Mouse (Mus musculus): Measurements from ENCODE around the gene Tmem140.

Gene Tmem140

DNA sequence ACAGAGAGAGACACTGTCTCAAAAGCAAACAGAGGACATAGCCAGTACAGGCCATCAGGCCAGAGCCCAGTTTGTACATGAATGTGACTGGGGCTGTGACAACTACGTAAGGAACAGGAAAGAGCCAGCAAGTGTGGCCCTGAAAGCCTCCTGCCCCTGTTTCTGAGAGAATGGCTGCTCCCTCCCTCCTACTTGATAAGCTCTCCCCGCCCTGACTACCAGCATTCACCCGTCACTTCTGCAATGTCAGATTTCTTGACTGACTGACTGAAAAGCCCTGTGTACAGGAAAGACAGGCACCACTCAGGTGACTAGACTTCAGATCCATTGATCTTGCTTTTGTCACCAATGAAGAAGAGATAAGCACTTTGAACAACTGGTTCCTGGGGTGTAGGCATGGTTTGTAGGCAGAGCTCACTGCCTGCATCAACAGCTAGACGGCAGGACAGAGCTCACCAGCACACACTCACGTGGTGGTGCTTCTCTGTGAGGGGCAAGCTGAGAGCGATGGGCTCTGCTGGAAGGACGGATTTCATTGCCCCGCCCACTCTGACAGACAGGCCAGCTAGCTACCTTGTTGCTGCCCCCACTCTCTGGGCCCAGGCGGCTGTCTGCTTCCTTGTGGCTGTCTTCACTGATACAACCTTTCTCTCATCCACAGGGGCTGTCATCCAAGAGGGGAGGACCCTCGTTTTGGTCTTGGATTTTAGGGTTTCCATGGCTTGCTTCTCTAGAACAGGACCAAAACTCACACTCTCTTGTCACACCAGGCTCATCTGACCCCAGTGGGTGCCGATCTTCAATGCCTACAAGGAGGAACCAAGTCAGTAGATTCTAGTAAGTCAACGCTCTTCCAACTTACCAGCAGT, 13.3 kb downstream of the Tmem140 start:
- in situ Hi-C loops (cut with MboI) = loop anchor here (10.0 kb wide), 1 partner anchor 101 kb away; no protein-coding TSS in a partner anchor

DNA sequence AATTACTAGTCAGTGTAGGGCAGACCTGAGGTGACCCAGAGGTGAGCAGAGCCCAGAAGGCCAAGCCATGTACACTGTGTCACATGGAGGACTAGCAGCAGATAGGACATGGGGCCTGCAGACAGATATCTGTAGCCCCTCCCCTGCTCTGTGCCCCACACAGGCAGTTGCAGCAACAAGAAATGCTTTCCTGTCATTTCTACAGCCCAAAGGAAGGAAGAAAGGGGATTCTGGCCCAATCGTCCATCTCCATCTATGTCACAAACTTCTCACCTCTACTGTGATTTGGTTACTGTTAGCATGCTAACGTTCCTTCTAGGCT, 13.8 kb downstream of the Tmem140 start:
- in situ Hi-C loops (cut with MboI) = loop anchor here (10.0 kb wide), 1 partner anchor 102 kb away; no protein-coding TSS in a partner anchor

DNA sequence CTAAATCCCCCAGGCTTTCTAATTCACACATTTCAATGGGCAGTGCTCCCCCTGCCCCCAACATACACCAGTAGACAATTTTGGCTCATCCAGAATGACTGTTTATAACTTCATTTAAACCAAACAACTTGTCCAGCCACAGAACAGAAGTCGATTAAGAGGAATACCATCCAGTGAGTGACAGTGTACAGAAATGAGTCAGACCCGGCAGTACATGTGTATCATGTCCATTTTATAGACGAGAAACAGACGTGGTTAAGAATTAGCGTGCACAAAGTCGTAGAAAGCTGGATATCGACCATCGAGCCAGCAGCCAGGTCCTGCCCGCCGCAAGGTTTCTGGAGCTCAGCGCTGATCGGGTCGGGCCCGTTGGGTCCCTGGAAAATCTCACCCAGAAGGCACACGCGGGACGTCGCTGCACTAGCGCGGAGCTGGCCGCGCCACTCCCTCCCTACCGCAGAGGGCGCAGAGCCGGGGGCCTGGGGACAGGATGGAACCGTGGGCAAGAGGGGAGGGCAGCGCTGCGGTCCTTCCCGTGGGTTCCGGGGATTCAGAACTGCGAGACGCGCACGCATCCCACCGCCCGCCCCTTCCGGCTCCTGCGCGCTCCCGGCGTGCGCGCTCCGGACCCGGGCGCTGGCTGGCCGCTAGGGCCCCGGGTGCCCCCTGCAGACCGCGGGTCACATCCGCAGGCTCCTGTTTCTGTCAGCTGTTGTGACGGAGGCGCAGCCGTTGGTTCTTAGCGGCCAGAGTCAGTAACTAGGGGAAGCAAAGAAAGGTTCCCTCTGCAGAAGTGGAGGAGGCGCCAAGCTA, 14.8 kb downstream of the Tmem140 start, which contains the start of gene Cyren:
Gene Cyren (minus strand): TSS at position 552 of the 813 bp plus-strand sequence.
- in situ Hi-C loops (cut with MboI) = loop anchor here (10.0 kb wide), 1 partner anchor 103 kb away; no protein-coding TSS in a partner anchor

DNA sequence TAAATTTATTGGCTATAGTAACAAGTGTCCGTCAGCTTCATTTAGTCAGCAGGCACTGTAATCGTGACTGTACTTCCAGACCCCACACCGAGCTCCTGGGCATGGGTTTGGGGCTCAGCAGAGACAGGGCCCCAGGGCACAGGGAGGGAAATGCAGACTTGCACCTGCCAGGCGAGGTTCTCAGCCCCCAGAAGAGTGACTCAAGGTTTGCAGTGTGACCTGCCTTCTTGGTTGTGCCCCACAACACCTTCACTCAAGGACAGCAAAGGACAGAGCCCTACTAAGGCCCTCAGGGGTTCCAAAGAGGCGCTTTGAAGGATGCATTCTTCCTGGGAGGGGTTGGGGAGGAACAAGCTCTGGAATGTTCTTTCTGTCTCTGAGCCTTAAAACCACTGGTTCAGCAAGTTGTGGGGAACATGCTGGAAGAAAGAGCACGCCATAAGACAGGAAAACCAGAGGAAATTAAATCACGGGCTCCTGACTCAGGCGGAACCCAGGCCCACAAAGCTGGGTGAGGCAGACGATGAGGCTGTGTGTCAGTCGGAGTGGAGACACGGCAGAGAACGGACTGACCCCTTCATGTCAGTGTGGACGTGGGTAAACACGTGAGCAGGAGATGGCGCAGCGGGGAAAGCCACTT, 16.3 kb downstream of the Tmem140 start:
- in situ Hi-C loops (cut with MboI) = loop anchor here (10.0 kb wide), 1 partner anchor 104 kb away; no protein-coding TSS in a partner anchor

DNA sequence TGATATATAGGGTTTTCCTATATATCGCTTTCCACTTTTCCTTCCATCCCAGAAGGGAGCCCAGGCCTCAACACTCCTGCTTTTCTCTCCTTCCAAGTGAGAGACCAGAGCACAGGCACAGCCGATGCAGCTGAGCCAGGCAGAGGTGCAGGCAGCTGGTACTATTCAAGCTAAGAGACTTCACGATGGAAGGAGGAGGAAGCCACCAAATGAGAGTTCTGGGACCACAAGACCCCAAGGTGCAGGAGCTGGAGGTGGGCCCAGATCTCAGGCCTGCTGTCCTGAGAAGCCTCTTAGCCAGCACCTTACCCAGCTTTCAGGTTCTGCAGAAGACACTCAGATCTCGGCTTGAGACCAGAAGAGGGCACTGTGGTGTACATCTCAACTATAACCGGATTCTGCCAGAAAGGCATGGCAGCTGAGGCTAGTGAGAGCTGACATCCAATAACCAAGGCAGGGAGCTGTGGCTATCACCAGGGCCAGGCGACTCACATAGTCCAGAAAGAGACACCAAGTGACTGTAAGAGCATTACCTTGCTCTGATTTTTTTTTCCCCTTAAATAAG, 17.0 kb downstream of the Tmem140 start:
- in situ Hi-C loops (cut with MboI) = loop anchor here (10.0 kb wide), 1 partner anchor 105 kb away; no protein-coding TSS in a partner anchor

DNA sequence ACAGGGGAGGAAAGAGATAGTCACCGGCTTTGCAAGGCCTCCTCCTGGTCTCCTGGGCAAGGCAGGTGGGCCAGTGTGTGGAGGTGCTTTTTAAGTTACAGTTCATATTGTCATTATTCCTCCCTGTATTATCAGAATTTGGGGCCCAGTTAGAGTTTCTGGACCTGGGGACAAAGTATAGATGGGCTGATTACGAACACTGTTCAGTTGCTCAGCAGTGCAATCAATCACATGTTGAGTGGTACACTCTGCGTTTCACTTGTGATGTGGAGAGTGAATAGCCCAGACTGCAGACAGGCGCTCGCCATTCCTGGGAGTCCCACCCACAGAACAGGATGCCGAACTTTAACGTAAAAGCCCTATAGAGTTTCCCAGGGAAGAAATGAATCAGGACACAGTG, 21.8 kb downstream of the Tmem140 start:
- in situ Hi-C loops (cut with MboI) = no loop called here

DNA sequence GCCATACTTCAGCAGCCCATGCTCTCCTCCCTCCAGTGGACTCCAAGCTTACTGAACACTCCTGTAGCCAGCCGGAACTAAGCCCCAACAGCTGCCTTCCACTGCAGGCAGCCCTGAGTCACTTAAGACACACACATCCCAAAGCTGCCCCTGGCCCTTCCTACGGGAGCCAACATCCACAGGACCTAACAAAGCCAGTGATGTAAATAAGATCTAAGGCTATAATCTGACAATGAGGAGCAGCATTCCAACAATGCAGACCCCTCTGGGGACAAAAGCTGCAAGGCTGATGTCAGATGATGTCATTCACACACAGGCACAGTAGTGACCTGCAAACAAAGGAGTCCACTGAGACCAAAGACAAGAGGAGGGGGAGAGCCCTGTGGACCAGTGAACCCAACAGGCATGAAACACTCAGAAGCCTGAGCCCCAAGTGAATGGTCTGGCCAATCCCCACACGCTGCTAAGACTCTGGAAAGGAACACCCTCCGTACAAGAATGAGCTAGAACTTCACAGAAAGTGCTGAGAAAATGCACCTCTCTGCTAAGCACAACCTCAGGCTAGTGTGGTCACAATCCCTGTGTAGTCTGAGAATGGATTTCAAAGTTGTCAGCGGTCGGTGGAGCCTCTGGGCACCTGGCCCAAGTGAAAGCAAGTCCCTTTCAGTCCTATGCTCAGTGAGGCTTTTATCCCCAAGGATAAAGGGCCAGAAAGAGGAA, 24.3 kb downstream of the Tmem140 start:
- in situ Hi-C loops (cut with MboI) = no loop called here

DNA sequence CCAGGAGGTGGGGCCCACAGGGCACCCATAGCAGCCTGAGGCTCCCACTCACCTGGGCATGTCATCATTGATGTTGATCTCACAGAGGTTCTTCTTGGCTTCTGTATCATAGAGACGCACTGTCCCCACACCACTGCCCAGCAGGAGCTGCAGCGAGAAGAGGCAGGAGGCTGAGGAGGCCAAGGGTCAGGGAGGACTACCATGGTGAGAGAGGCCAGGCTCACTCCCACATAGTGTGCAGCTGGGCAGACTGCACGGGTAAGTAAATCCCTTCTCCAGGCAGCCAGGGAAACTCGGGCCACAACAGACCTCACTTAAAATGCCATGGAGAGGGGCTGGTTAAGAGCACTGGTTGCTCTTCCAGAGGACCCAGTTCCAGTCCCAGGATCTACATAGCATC, 26.2 kb downstream of the Tmem140 start:
- in situ Hi-C loops (cut with MboI) = no loop called here

DNA sequence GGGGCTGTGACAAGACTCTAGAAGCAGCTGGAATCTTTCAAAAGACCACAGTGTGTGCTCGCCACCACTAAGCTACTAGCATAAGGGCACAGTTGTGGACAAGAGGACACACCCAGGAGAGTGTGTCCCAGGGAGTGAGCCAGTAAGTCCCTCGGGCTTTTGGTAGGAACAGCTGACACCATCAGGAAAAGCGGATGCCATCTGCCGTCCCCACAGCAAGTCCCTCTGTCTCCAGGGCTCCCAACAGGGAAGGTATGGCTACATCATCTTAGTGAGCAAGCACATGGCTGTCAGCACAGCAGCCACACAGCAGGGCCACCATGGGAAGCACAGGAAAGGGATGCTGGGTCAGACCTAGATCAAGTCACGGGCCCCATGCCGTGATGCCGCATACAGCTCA, 32.6 kb downstream of the Tmem140 start:
- in situ Hi-C loops (cut with MboI) = no loop called here

DNA sequence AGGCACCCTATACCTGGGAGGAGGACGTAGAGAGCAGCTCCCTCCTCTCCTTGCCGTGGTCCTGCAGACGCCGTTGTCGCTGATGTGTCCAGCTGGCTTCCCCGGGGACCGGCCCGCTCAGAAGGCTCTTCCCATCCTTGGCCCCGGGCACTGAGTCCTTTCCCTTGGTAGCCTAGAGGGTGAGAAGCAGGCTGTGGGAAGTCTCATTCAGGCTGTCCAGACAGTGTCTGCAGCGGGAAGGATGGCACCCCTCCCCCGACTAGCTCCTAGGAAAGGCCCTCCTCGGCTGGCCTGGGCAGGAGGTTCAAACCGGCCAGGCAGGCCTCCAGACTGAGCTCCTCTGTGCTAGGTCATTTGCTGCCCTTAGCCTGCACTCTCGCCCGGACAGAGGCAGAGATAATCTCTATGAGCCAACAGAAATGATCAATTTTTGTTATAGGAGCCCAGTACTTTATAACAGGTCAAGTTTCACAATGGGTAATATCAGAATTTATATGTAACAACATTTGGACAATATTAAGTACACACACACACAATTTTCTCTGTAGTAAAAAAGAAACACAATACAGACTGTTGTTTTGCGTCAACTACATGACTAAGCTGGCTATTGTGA, 33.3 kb downstream of the Tmem140 start:
- in situ Hi-C loops (cut with MboI) = no loop called here

DNA sequence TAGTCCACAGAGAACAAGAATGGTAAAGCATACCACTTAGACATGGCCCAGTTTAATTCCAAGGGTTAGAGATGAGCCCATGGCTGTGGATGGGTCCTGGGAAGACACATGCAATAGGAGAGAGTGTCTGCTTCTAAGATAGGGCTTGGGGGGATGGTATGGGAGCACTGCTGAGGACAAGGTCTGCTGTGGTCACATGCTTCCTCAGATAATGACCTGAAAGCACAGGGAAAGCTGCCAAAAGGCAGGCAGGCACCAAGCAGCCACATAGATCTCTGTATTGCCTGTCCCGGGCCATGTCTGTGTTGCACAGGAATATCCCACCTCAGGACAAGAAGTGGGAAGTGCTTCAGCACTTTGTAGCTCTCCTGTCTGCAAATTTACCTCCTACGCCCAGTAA, 36.2 kb downstream of the Tmem140 start:
- in situ Hi-C loops (cut with MboI) = no loop called here

DNA sequence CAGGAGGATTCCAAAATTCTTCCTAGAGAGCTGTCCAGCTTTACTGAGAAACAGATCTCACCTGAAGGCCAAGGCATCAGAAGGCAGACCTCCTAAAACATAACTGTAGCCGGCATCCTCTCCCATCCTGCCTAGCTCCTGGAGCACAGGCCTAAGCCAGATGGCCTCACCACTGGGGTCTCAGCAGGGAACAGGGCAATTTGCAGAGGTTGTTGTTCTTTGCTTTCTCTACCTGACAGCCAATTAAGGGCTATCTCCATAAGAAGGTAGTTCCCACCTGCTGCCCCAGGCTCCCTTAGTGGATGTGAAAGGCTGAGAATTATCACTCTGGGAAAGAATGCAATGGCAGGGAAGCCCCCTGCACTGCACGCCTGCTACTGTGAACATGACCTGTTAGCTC, 38.0 kb downstream of the Tmem140 start:
- in situ Hi-C loops (cut with MboI) = no loop called here

DNA sequence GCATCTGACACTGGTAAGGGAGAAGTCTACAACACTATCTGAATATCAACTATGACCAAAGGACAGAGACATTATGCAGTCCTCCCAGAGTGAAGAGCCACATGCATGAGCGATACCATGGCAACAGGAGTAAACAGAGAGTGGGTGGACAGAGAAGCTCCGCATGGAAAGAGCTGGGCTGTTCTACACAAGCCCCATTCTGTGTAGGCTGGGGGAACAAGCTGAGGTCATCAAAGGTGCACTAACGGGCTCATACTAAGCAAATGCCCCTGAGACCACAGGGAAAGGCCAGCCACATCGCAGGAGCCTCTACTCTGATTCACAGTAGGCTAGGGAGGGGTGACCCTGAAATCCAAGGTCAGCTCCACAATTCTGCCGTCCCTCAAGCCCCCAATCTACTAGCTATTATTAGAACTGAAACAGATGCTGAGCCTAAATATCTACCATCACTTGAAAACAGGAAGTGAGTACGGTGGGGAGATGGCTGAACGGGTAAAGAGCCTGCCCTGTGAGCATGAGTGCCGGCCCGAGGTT, 39.0 kb downstream of the Tmem140 start:
- in situ Hi-C loops (cut with MboI) = no loop called here

DNA sequence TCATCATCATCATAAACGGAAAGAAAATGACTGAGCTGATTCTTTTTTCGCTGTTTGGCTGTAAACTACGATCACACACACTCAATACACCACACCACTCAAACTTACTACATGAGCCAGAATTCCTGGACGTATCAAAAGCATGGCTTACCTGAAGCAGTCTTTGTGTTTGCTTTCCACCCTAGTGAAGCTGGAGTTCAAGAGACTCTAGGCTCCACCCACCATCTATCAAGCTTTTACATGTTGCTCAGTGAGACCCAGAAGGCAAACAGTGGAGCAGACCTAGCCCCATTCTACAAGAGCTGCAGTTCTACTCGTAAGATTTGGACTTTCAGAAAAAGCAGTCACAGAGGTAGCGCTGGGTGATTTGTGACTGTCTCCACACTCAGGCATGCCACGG, 39.6 kb downstream of the Tmem140 start:
- in situ Hi-C loops (cut with MboI) = no loop called here

DNA sequence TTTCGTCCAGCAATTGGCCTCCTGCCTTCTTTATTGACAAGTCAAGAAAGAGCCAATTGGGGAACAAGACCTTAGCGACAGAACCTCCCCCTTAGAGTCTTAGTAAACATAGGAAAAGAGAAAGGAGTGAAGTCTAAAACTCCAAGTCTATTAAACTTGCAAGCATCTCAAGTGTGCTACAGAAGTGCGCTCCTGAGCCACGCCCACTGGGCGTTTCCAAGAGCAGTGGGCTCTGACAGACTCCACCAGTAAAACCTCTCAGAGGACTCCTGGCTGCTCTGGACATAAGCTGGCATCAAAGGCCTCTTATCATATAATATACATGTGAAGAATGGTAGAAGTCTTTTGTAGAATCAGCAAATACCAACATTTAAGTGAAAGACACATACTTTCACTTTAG, 40.5 kb downstream of the Tmem140 start:
- in situ Hi-C loops (cut with MboI) = no loop called here

DNA sequence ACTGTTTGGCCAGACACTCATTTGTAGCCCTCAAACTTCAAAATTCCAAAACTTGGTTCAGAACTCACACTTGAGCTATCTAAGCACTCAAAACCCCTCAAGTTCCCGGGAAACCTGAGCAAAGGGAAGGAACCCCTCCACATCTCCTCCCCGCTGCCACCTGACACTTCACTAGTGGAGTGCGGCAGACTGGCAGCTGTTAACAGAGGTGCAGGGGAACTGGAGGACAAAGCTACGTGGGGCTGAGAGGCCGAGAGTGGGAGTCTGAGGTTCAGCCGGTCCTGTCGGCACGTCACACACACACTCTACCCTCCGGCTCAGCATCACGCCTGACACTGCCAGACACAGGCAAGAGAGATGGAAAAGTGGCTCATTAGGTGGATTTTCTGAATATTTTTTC, 40.9 kb downstream of the Tmem140 start:
- in situ Hi-C loops (cut with MboI) = no loop called here

DNA sequence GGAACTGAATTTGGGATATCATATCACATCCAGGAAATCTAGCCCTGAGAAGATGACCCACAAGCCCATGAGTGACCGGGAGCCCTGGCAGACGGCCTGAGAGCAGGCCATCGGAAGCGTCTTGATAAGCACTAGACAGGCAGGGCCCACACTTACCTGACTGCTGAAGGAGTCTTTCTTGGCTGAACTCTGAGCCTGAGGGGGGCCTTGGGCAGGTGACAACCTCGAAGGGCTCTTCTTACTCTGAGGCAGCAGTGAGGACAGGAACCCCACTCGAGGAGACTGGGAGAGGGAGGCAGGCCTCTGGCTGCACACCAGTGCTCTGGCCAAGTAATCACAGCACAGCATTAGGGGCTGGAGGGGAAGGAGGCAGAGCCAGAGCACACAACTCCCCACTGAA, 41.4 kb downstream of the Tmem140 start:
- in situ Hi-C loops (cut with MboI) = no loop called here

DNA sequence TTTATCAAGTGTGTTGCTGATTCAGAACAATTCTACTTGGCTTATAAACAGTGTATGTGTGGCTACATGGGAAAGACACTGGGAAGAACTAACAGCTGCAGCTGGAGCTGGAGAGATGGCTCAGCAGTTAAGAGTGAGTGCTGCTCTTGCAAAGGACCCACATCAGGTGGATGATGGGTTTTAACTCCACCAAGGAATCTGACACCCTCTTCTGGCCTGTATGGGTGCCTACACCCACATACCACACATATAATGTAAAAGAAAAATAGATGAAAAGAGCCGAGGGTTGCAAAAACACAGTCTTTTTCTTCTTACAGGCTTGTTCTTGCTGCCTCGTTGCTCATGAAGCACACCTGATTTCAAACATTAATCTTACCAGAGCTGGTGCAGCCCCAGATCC, 43.2 kb downstream of the Tmem140 start:
- in situ Hi-C loops (cut with MboI) = no loop called here

DNA sequence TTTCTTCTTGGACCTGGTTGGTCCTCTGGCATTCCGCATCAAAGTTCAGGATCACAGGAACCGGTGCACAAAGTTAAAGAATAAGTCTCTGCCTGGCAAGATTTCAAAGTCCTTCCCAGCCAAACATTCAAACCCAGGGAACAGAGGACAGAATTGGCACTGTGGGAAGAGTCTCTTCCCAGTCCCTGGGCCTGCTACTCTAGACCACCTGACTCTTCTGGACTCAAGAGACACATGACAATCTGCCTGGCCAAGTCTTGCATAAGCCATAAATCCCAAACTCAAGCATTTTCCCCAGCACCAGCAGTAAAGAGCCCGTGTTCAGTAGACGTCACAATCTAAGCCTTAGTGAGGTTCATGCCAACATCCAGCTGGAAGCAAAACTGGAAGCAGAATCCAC, 43.7 kb downstream of the Tmem140 start:
- in situ Hi-C loops (cut with MboI) = no loop called here

DNA sequence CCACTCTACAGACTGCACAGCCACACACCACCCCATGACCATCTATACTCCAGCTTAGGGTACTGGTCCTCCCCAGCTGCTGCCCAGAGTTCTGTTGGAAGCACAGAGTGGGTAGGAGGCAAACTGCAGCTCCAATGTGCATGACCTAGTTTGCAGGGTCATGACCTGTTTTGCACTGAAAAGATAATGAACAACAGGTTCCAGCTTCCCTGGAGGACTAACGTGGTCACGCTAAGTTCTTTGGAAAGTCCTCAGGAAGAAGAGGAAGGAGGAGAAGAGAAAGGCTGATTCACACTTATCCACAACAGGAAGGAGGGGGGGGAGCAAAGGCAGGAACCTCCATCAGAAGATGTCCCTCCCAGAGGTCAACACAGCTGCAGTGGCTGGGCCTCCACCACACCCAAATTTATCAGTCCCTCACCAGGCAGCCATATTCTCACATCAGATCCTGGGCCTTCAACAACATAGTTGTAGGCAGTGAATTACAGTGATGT, 44.2 kb downstream of the Tmem140 start:
- in situ Hi-C loops (cut with MboI) = no loop called here

Measured in mature B cell (primary cell).